Mouse (Mus musculus) c-Kit-negative CD71-positive TER-119-positive erythroid progenitor cells, embryonic 14.5 days (primary cell): ENCODE measurements around the gene Pth2.
"Not testable (repeated sequence)": the region's sequence is repeated elsewhere in the genome, so short reads cannot be mapped to it uniquely, and the experiment has no call there.

ENCODE experiments used
- DNase-seq: peaks from one replicate; pipeline ENCODE4 v3.0.0-alpha.2; 2013; ENCODE audit warnings: low read depth, low spot score

Gene Pth2

DNA sequence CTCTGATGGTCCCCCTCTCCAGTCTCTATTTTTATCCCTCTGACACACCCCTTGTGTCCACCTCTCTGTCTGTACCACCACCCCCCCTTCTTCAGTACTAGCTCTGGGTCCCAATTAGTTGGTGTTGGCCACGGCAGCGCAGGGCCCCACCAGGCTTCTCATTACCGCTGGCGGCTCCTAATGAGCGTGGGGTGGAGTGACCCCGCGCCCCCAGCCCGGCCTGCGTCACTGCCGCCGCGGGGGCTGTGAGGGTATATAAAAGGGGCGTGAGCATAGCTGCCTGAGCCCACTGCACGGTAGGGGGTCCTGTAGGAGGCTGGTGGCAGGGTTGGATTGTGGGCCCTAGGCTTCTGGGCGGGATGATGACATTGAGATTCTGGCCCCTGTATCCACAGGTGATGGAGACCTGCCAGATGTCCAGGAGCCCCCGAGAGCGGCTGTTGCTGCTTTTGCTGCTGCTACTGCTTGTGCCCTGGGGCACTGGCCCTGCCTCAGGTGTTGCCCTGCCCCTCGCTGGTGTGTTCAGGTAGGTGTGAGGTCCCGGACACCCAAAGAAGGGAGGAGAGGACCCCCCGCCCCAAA lies at the start of gene Pth2:
Gene Pth2 (plus strand): TSS at position 100 of the 582 bp plus-strand sequence.
- no peak for DNase-seq

DNA sequence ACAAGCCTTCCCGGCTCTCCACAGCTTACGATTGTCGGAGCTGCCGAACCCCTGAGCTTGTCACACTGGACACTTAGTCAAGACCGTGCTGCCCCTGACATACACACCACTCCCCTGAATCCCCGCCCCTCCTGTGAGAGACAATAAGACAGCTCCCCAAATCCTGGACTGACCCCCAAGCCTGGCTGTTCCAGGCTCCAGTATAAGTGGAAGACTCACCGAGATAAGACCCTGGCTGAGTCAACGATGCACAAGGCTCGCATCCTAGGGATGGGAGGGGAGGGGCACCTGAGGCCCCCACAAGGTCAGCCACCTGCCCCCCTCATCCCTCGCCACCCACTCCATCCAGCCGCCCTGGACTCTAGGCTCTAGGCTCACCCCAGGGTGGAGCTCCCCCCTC lies 48.9 kb upstream of the Pth2 start:
- DNase-seq: no peak

GRCm38 (mm10) chr7:45133446-45134159 lies 47.2 kb upstream of the Pth2 start:
- DNase-seq: no peak

- no peak for DNase-seq
Measured at GRCm38 (mm10) chr7:45134544-45135026, 46.2 kb upstream of the Pth2 start.

GRCm38 (mm10) chr7:45135370-45135769 lies 45.4 kb upstream of the Pth2 start:
- DNase-seq: no peak

DNA sequence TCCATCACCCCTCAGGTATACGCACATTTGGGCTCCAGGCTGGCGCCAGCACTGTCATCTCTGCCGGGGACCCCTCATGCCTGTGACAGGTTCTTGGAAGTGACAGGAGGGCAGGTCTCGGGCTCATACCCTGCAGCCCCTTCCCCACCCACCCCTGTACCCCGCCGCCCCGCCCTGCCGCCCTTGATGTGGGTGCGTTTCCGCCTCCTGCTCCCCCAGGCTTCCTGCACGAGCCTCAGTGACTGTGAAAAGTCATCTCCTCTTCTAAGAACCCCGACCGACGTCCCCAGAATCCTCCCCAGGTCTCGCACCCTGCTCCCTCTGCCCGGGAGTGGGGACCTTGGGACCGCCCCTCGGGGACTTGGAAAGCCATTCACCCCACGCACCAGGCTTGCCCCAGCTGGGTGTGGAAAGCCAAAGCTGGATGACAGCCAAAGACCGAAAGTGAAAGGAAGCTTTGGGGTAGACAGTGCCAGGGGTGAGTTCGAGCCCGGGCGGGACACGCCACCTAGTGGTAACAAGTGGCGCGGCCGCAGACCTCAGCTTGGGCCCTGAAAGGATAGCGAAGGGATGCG lies 44.7 kb upstream of the Pth2 start, which contains the start of the genes Gm45713 and Flt3l:
Gene Gm45713 (minus strand): TSS at position 239 of the 575 bp plus-strand sequence.
Gene Flt3l (minus strand): TSS at position 440 of the 575 bp plus-strand sequence.
- DNase-seq: peak; percentile 82

DNA sequence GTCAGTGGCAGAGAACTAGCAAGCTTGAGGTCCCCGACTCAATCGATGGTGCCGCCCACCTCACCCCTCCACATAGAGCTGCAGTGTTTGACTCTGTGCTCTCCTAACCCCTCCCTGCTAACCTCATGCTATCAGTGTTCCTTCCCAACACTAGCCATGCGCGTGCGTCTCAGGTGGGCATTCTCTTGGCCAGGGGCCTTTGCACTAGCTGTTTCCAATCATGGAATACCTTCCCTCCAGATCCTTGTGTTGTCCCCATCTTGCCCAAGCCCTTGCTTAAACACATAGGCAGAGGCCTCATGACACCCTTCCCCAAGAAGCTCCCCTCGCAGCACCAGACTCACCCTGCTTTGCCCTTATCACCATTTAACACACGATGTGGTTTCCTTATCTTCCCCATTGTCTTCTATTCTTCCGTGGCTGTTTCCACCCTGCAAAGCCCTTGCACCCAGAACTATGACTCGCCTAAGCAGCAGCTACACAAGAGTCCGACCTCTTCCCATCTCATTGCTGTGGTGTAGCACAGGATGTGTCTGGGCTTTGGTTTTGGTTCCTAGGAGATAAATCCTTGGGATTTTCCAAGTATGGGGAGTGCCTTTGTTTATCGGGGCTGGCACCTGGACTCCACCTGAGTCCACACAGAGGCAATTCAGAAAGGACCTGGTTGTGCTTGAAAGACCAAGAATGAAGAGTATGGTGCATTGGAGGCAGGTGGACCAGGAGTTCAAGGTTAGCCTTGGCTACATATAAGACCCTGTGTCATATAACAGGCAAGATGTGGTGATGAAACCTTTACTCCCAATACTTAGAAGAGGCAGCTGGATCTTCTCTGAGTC lies 43.4 kb upstream of the Pth2 start:
- DNase-seq: no peak

- DNase-seq: no peak
Measured at GRCm38 (mm10) chr7:45138403-45138802, 42.4 kb upstream of the Pth2 start.

DNA sequence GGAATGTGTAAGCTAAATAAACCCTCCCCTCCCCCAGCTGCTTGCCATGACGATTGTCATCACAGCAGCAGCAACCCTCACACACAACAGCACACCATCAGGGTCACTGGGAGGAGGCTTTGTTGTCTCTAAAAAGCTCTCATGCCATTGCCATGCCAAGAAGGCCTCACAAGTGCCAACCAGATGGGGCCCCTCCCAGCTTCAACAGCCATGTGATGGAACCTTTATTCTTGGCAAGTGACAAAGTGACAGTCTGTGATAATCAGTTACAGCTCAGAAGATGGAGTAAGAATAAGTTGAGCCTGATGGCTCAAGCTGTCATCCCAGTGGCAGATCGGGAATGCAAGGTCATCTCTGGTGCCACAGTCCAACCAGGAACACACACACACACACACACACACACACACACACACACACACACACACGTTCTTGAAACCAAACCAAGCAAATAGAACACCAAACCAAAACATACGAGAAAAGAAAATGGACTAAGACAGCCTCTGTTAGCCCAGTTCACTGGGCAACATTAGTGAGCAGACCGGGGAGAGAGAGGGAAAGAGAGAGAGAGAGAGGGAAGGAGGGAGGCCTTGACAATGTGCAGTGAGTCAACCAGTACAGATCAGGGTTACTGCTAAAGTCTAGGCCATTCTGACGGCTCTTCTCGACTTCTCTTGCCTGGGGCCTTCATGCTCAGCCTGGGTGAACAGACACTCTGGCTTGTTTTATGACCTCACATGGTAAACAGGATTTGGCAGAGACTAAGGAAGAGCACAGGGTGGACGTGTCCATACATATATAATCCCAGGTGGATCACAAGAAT lies 40.7 kb upstream of the Pth2 start:
- DNase-seq: no peak

DNA sequence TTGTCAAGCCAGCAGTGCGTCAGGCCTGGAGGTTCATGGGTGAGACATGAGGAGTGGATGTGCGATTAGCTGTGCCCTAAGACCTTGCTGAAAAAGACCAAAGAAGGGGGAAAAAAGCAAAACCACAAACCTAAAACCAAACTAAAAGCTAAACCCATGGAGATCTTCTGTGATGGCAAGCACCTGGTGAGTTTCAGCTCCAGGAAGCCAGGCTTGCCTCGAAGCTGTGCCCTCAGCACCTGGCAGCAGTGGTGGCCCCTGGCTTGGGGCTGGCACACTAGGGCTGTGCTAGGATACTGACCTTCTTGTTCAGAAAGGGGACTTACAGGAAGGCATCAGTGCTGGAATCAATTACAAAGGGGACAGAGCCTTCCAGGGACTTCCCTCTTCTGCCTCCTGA lies 39.5 kb upstream of the Pth2 start:
- DNase-seq: no peak

- DNase-seq: no peak
Measured at GRCm38 (mm10) chr7:45141914-45142313, 38.9 kb upstream of the Pth2 start.

DNA sequence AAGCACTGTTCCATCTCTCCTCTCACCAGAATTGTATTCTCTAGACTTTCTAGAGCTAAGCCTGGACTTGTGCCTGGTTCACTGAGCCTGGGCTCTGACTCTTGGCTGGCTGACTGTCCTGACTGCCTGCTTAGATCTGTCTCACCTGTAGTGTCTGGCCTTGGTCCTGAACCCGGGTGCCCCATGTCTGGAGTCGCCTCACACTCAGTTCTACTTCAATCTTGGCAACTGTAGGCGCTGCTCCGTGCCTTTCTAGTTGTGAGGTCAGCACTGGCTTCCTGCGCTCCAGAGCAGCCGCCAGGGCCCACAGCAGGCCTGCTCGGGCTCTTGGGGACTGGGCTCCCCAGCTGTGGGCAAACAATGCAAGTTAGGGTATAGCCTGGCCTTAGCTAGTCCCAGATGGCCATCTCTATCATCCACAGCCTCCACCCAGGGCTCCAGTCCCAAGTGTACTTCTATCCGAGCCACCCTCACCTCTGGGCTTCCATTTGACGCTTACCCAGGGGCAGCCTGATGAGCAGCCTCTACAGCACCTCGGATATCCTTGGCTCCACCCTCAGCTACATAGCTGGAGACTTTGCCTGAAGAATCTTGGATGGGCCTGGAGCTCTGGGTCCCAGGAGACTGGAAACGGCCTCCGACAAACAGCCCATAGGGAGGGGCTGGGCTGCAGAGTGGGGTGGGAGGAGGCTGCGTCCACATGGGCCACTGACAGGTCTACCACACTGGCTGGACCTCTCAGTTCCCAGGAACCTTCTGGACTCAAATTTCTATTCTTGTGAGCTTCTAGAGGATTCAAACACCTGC lies 36.2 kb upstream of the Pth2 start:
- DNase-seq: no peak

DNA sequence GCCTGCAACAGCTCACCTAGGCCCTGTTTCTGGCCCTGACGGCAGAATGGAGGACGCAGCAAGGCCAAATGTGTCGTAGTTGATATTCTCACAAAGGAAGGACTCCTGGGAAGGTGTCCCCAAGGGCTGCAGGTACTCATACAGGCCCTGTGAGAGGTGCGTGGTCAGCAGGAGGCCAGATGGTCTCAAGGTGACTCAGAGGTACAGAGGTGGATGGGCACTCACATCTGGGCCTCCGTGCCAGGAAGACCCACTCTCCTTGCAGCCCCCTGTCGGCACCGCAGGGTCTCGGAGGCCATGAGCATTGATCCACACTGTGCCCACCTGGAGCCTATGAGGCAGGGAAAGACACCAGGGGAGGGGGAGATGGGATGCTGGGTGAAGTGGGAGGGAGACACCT lies 35.3 kb upstream of the Pth2 start:
- no peak for DNase-seq

DNA sequence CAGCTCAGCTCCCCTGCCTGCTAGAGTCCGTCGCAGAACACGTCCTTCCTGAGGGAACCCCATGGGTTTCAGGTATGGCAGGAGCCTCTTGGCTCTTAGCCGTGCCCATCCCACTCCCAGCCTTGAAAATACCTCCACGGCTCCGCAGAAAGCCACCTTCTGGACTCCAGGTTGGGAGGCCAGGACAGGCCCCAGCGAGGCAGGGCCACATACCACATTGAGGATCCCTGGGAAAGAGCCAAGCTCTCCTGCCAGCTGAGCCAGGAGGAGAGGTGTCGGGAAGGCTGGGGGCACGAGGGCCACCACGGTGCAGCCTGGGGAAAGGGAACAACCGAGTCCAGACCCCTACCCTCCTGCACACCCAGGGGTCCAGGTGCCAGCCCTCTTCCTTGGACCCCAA lies 33.5 kb upstream of the Pth2 start:
- no peak for DNase-seq

DNA sequence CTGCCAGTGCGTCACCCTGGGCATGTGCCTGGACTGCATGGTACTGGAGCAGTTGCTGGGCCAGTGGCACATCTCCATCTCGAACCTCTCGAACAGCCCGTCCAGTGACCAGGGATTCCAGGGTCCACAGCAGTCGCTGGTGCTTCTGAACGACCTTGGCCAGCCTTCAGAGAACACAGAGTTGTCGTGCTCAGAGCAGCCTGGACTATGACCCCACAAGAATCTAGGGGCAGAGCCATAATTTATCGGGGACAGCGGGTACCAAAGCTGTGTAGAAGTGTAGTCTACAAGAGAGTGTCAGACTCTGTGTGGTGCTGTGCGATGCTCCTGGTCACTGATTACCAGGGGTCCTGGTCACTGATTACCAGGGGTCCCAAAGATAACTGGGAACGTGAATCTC lies 32.9 kb upstream of the Pth2 start:
- DNase-seq: no peak

DNA sequence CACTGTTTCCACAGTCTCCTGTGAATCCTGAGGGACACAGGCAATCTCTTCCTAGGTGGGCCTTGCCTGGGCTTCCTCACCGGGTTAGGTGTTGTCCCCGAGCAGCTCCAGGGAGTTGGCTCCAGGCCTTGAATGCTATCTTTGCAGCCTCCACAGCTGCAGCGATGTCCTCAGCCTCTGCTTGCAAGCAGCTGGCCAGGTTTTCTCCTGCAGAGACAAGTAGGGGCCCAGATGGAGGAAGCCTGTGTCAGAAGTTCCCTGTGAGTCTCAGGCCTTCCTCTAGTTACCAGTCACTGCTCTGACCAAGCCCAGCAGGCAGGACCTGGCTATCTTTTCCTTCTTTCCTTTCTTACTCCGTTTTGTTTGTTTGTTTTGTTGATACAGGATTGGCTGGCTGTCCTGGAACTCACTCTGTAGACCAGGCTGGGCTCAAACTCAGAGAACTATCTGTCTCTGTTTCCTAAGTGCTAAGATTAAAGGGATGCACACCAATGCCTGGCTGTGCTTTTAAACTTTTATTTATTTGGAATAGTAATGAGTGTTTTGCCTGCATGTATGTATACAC lies 32.2 kb upstream of the Pth2 start:
- no peak for DNase-seq

DNA sequence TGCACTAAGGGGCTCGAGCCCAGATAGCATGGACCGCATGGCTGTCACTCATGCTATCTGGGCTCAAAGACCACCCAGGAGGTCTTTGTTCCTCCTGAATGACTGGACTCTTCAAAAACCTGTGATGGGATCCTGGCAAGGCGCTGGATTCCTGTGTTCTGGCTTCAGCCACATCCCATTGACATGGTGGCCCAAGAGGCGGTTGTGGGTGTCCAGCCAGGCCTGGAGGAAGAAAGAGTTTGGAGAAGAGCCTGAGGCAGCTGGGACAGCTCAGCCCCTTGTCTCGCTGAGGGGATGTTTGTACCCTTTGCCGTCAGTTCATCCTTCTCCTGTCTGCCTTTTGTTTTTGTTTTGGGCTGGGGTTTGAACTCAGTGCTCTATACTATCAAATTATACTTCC lies 31.2 kb upstream of the Pth2 start:
- no peak for DNase-seq

DNA sequence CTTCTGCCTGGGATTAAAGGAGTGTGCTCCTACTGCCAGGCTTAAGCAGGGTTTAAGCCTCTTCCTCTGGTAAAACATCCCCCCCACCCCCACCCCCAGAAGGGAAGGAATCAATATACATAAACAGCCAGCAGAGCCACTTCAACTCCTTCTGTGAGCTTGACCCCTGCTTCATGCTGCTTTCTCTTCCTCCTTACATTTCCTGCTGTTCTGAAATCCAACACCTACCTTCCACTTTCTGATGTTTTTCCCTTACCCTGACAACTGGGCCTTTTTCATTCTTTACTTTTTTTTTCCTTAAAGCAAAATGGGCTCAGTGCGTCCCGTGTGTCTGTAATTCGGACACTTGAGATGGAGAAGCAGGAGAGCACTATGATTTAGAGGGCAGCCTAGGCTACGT lies 30.5 kb upstream of the Pth2 start:
- no peak for DNase-seq

GRCm38 (mm10) chr7:45151303-45151702 lies 29.5 kb upstream of the Pth2 start:
- DNase-seq: no peak

DNA sequence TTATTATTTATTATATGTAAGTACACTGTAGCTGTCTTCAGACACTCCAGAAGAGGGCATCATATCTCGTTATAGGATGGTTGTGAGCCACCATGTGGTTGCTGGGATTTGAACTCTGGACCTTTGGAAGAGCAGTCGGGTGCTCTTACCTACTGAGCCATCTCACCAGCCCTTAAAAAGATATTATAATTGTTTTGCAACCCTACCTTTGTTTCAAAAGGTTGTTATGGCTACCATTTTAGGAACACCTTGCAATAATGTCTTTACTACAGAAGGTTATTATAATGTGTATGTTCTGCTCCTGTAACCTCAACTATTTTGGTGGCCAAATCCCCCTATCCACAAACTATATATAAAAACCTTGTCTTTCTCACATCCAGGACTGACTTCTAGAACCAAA lies 27.7 kb upstream of the Pth2 start:
- not testable (repeated sequence) for DNase-seq
